Mouse (Mus musculus) liver (tissue): ENCODE data around the gene Rasl10b.

ENCODE experiments used
- DNase-seq: peaks from one replicate; pipeline ENCODE4 v3.0.0-alpha.2; 2020; ENCODE audit warnings: mixed read lengths

The Rasl10b gene

DNA sequence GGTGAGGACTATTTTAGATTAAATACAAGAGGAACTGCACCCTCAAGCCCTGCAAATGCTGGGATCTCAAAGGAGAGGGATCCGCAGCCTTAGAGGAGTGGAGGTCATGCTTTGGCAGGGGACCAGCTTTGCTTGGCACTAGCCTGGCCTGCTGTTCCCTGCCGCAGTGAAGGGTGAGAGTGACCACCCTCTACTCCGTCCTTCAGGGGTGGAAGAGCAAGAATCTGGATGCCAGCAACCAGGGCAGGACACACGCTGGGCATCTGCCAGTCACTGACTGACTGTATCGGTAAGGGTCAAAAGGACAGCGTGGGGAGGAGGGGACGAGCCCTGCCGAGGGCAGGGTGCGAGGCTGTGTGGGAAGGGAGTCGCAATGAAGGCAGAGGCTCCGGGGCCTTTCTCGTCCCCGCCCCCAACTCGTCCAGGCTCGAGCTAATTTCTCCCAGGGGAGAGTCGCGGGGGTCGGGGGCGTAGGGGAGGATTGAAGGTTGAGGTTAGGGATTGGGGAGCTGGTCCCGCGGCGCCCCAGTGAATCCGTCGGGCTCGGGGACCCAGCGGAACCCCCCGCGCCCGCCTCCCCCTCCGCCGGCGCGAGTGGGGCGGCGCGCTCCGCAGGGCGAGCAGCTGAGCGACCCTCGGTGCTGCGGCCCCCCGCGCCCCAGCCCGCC is at the start of gene Rasl10b:
Gene Rasl10b (plus strand): TSS at position 51 of the 668 bp plus-strand sequence.
- peak; percentile 16 for DNase-seq

DNA sequence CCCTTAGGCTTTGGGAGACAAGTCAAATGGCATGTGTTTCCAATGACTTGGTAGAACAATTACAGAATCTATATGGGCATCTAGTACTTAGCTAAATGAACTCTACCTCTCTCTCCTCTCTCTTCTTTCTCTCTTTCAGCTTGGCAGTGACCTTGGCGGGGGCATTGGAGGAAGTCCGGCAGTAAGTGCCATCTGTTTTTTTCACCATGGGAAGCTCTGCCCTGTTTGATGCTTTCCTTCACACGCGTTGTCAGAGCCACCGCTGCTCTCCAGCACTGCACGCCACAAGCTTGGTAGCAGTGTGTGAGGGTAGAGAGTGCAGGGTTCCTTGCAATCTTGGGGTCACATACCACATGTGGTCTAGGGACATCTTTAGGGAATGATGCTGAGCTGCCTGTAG is 44.3 kb upstream of the Rasl10b start:
- DNase-seq, result no peak

DNA sequence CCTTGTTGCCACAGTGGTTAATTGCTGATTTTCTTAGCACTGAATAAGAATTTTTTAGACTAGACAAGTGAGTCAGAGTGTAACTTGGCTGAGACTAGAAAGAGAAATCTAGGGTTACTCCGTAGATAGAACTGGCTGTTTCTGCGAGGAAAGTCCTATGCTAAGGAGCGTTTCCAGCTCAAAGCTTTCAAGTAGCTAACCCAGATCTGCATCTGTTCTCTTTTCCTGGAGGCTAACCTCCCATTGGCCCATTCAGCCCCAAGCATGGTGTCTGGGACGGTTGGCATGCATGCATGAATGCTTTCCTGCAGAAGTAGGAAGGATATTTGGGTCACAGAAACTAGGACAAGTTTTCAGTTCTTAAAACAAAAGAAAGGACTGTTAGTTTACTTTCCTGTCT is 37.7 kb upstream of the Rasl10b start:
- no peak for DNase-seq

DNA sequence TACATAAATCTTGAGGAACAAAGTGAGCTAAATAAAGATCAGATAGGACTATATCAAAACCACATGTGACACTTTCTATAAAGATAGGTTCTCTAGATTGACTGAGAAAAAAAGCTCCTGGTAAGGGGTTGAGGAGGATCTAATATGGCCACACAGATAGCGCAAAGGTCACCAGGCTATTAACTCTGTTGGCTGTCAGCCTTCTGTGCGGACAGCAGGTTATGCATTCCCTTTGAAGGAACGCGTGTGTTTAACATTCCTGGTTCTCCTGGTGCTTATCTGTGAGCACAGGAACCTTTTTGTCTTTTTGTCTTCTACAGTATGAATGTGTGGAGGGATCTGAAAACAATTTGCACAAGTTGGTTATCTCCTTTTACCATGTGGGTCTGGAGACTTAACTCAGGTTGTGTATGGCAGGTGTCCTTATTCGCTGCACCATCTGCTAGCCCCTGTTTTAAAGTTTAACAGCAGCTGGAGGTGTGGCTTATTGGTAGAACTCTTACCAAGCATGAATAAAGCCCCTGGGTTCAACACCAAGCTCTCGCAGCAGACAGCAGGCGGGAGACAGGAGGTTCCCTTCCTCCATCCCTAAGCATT is 29.1 kb upstream of the Rasl10b start:
- DNase-seq, result no peak

DNA sequence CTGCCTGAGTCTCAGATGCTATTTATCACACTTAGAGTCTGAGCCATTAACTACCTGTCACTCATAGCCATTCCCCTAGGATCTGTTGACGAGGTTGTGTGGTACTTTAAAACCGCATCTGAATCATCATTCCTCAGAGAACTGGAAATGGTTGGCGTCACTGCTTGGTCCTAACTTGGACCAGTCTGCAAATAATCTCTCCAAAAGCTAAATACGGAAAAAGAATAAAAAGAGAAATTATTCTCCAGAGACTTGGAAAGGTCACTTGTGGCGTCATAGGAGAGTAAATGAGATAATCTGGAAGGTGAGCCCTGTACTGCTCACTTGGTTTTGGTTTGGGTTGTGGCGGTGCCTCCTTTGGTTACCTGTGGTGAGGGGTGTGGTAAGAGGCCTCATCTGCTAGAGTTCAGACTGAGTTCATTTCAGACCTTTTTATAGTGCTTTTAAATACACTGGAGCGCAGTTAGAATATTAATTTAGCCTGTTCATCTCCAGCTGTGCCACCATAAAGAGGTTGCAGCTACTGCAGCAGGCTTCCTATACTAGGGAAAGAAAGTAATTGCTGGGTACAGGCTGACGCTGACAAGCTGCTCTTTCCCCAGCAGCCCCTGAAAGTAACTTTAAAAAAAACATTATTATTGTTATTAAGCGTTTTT is 25.9 kb upstream of the Rasl10b start:
- no peak for DNase-seq

DNA sequence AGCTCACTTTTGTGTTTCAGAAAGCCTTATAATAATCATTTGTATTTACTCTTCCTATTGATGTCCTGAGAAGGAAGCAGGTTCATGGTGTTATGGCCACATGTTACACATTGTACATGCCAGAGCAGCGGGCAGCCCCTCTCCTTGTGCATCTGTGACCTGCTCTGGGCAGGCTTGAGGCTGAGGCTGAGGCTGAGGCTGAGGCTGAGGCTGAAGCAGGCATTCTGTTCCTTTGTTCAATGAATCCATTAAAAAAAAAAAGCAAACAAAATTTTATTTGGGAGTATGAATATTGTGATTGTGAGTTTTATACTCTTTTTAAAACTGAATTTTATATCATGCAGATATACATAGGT is 25.4 kb upstream of the Rasl10b start:
- no peak for DNase-seq

DNA sequence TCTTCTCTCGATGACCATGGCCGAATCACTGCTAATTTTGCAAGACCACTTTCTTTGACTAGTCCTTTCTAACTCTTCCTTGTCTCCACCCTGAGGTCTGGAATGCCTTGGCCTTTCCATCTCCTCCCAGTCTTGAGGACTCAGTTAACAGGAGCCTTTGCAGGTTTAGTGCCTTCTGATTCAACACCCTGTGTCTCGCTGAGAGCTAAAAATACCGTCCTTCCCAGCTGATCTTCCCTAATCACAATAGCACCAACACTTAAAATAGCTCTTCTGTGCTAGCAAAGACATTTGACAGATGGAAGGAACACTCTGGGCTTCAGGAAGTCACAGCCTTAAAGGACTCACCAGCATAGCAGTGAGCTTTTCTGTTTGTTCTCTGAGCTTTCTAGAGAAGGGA is 15.9 kb upstream of the Rasl10b start:
- no peak for DNase-seq

DNA sequence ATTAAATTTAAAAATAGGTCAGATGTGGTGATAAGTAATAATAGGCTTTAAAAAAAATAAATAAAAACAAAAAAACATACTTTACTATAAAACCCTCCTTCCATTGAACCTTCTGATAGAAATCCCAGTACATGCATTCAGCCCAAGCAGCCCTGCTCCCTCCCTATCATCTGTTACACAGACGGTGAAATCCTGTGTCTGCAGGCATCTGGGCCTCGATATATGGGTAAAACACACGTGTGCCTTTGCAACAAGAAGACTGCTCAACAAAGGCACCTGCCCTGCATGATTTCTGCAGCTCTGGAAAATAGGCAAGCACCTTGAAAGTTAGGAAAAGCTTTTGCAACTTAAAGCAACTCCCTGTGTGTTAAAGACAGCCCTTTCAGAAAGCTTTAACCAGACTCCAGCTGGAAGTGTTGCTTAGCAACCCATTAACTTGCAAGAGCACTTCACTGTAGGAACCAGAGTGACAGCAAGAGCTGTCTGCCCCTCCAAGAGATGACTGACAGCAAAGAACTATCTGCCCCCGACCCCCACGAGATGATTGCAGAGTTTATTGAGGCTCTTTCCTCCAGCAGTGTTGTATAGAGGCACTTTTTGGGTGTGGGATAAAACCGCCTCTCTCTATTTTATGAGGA is 14.0 kb upstream of the Rasl10b start:
- no peak for DNase-seq

DNA sequence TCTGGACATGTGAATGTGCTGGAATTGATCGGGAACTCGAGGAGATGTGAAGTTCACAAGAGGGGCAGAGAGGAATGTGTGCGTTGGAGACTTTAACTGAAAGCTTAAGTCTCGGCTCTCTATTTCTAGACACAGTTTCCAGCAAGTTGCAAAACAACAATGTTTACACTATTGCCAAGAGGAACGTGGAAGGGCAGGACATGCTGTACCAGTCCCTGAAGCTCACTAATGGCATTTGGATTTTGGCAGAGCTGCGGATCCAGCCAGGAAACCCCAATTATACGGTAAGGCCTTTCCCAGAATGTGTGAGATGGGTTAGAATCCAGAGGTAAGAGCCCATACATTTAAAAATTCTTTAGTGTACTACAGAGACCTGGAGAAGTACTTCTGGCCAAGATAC is 11.3 kb upstream of the Rasl10b start:
- no peak for DNase-seq

DNA sequence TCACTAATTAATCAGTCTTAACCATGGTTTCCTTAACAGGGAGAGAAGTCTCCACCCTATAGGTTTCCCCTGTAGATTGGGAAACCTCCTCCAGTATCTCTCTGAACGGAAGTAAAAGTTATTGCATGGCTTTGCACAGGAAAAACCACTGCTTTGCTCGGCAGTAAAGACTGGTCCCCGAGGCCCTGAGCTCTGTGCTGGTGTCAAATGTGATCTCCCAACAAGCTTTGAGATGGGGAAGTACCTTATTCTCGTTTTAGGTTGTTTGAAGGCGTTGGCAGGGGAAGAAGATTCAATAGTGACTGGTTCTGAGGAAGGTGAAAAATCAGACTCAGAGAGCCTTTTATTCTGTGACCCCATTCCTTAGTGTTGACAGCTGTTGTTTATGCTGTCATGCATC is 10.2 kb upstream of the Rasl10b start:
- no peak for DNase-seq

DNA sequence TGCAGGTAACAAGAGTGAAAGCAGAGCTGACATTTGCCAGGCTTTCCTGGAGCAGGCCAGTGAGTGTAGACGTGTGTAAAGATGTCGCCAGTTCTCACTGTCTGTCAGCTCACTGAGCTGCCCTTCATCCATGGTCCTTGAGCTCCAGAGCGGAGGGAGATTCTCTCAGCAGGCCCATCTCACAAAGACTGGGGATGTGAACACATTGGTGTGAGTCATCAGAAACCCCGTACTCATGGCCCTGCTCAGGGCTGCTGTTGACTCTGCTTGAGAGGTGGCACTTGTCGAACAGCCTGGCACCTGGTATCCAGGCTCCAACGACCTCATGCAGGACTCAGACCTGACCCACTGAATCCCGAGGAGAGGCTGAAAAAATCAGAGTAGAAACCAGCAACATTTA is 5.2 kb upstream of the Rasl10b start:
- no peak for DNase-seq

DNA sequence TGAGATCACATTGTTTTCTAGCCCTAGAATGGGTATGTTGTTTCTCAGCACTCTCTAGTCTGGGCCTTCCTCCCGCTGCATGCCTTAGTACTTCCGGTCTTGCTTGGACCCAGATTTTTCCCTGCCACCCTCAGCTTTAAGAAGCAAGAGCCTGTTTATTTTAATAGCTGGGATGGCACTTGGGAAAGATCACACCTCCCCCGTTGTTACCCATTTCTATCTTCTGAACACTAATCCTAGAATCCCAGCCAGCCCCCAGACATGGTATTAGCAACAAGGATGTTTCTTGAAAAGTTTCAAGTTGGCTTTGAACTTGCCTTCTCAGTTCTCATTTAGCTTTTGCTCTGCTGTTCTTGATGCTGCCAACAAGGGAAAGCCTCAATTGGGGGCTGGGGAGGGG is 2.5 kb upstream of the Rasl10b start:
- DNase-seq, result no peak

DNA sequence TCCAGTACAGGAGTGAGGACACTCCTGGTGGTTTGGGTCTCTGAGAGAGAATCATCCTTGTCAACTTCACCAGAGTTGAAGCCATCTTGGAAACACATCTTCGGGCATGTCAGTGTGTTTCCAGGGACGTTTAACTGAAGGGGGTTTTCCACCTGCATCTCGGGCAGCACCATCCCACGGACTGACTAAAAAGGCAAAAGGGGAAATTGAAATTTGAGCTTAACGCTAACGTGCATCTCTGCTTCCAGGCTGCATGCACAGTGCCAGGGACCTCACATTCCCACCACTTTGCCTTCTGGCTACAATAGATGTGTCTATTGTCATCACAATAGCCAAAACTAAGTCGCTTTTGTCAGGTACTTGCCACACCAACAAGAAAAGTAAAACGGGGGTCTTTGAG is 695 bp upstream of the Rasl10b start:
- no peak for DNase-seq

DNA sequence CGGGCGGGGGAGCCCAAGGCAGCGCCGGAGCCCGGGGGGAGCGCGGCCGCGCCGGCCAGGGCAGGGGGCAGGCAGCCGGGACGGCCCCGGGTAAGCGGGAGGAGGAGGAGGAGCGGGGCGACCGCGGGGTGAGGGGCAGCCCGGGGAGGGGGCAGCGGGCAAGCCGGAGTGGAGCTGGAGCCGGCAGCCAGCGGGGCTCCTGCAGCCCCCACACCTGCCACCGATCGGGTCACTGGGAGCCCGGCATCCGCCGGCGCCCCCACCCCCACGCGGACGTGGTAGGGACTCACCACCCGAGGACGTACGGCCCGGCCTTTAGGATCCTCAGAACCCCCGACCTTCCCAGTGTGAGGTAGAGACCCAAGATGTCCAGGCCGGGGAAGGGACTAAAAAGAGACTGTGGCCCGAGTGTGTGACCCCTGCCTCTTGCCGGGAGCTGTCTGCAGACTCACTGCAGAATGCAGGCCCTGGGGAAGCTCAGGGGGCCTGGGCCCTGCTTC is 905 bp downstream of the Rasl10b start:
- DNase-seq, result no peak

DNA sequence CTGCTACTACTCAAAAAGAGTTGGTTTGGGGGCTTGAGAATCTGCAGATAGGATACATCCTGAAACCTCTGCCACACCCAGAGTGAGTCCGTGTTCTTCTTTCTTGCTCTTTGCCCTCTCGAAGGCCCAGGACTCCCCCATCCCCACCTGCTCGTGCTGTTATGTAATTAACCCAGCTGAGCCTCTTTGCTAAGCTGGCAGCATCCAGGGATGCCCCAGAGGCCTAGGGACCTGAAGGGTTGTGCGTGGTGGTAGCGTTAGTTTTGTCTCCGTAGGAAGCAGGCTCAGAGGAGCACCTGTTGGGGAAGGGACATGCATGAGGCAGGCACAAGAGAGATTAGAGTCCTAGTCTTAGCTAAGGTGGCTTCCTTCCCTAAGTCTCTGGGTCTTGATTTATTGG is 1.6 kb downstream of the Rasl10b start:
- no peak for DNase-seq

DNA sequence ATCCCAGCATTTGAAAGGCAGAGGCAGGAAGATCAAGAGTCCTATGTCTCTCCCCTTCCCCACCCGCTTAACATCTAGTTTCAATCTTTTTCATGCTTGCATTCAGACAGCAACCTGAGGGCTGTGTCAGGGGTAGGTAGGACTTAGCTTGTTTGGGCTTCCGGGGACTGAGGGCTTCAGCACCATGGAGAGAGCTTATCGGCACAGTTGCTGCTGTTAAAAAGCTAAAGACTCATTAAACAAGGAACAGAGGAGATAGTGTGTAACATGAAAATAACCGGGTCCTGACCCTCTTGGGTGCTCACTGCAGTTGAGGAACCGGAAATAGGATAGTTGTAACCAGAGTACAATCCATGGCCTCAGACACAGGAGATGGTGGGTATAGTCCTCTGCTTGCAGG is 8.1 kb downstream of the Rasl10b start:
- DNase-seq, result peak; percentile 63

DNA sequence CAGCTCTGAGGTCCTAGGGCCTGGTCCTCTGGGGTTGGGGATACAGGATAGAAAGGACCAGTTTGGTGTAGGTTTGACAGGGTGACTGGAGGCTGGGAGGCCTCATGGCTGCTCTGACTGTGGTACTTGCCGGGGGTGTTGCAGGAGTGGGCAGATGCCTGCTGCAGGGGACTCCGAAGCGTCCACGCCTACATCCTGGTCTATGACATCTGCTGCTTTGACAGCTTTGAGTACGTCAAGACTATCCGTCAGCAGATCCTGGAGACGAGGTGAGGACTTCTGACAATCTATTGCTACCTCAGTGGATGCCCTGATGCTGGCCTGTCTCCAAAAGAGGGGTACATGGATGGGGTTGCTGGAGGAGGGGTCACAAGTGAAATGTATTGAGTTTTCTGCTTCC is 8.8 kb downstream of the Rasl10b start:
- no peak for DNase-seq

DNA sequence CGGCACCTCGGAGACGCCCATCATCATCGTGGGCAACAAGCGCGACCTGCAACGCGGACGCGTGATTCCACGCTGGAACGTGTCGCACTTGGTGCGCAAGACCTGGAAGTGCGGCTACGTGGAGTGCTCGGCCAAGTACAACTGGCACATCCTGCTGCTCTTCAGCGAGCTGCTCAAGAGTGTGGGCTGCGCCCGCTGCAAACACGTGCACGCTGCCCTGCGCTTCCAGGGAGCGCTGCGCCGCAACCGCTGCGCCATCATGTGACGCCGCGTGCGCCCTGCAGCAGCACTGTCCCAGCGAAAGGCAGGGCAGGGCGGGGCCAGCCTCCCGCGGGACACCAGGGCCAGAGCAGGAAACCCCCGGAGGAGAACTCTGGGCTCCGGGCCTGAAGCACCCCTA is 9.6 kb downstream of the Rasl10b start:
- DNase-seq, result peak; percentile 20

DNA sequence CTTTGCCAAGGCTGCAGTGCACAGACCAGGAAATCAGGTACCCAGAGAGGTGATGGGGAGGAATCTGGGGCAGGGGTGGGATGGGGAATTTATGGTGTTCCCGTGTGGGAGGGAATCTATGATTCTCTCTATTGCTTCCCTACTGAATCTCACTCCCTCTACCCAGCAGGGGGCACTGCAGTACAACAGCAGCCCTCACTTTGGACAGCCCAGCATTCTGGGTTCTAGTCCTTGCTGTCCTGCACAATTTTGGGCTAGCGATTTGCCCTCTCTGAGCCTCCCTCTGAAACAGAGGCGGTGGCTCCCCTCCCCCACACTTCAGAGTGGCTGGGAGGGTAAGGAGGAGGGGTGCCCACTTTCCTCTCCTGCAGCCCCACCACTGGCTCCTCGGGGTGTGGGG is 11.4 kb downstream of the Rasl10b start:
- peak; percentile 29 for DNase-seq

DNA sequence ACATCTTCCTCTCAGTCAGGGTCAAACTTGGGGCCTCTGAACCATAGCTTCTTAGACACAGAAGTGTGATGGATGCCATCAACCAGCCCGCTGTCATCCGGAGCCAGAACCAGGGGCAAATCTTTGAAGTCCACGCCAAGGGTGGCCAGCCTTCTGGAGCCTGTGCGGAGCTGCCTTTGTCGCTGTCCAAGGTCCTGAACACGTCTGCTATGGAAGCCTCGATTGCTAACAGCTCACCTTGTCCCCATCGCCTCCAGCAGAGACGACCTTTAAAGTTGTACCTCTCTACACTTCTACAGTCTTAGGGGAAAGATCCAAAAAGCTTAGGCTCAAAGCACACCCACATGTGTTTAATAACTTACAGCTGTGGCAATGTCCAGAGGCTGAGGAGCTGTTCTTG is 12.4 kb downstream of the Rasl10b start:
- peak; percentile 74 for DNase-seq

DNA sequence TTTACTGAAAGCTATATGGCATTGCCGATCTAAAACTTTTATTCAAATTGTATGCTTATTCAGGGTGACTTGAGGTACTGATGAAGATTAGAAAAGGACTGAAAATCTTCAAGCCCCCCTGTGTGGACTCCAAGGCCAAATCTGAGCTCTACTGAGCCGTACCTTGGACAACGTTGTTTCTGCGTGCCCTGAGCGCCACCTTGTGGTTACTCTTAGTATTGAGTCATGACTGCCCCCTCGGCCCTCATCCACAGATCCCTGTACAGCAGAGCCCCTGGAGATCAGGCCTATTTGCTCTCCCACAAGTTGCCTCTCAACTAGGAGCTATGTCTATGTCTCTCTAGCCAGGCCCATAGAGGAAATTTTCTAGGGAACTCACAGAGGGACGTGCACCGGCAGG is 15.7 kb downstream of the Rasl10b start:
- peak; percentile 69 for DNase-seq

DNA sequence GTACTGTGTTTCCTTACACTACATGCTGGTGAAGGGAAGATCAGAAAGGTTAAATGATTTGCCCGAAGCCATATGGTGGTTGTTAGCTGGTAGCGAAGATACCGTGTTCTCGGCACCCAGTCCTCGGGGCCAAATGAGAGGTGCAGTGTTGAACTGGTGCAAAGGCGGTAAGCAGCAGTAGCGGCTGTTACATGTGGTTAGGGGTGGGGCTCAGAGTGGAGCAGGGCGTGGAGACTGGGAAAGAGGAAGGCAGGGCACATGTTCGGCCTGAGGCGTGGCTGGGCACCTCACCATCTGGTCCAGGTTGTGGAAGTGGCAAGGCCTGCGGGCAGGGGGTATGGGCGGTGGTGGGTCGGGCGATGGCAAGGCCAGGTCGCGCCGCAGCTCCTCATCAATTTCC is 18.0 kb downstream of the Rasl10b start:
- peak; percentile 26 for DNase-seq

DNA sequence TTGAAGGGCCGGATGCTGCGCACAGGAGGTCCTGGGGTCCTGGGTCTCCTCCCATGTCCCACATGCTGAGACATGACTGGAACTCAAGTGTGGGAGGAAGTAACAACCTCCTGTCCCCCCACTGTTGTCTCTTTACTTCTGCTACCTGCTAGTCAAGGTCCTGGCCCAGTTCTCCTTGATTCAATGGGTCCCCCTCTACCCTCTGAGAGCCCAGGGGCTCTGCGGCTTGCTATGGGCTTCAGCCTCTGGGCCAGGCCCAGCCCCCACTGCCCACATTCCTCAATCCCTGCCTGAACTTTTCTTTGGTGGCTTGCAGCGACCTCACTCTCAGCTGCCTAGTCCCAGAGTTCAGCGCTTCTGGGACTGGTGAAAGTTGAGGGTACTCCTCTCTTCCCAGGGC is 20.4 kb downstream of the Rasl10b start, which contains the start of gene Gas2l2:
Gene Gas2l2 (minus strand): TSS at position 101 of the 400 bp plus-strand sequence.
- DNase-seq, result no peak

DNA sequence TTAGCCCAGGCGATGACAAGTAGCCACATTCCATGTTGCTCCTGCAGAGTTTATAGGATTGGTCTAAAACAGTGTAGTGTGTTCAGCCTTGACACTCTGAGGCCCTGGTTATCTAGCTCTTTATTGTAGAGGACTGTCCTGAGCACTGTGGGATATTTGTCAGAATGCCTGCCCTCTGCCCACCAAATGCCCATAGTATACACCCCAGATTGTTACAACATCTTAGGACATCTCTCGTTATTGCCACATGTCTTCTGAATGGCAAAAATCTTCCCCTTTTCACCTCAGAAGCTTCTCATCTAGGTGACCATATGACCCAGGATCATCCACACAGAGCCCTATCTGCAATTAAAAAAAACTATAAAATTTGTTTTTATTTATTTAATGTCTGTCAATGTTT is 23.6 kb downstream of the Rasl10b start:
- no peak for DNase-seq
